Mouse (Mus musculus) MEL (cell line): ENCODE results near the gene Trim32. TPM values are rescaled to one million over a fixed set of nuclear protein-coding genes. Genes with fewer than 3 reads are reported as not detected.

Experiments used
- DNase-seq: peaks from one replicate; pipeline ENCODE4 v3.0.0; 2011; ENCODE audit warnings: low read depth, low spot score
- H3K27ac ChIP-seq: 2 replicates; pipeline ENCODE4 v1.5.1; 2012; ENCODE audit warnings: low read depth, mild to moderate bottlenecking, control low read depth, low read length, moderate library complexity; ENCODE audit not compliant: control insufficient read depth
- H3K27me3 ChIP-seq, 2 experiments: fragments of 150-350 bp in 1 of 2; sonication (generic) in 1 of 2; 2 replicates each; pipeline ENCODE4 v1.6.1; 2012; ENCODE audit warnings: low read length in 2 of 2, mild to moderate bottlenecking in 2 of 2, improper control_type of control experiment in 1 of 2, moderate library complexity in 1 of 2; ENCODE audit not compliant: insufficient read depth in 2 of 2, control insufficient read depth in 1 of 2
- H3K36me3 ChIP-seq, 2 experiments: 2 replicates each; pipeline ENCODE4 v1.6.1; 2012 to 2014; ENCODE audit warnings: low read length in 2 of 2, improper control_type of control experiment in 1 of 2, inconsistent platforms in 1 of 2, mild to moderate bottlenecking in 1 of 2; ENCODE audit not compliant: insufficient read depth in 2 of 2, control insufficient read depth in 1 of 2
- H3K4me1 ChIP-seq, 2 experiments: fragments of 150-350 bp in 1 of 2; sonication (generic) in 1 of 2; 2 replicates each; pipeline ENCODE4 v1.6.1; 2012; ENCODE audit warnings: low read length in 2 of 2, improper control_type of control experiment in 1 of 2, mild to moderate bottlenecking in 1 of 2; ENCODE audit not compliant: insufficient read depth in 2 of 2, control insufficient read depth in 1 of 2
- H3K4me3 ChIP-seq, 2 experiments: fragments of 150-350 bp in 1 of 2; sonication (generic) in 1 of 2; 2 replicates each; pipeline ENCODE4 v1.5.1; 2012; ENCODE audit warnings: low read depth in 2 of 2, low read length in 2 of 2, mild to moderate bottlenecking in 2 of 2, moderate library complexity in 2 of 2, control low read depth in 1 of 2, improper control_type of control experiment in 1 of 2; ENCODE audit not compliant: control insufficient read depth in 1 of 2, insufficient read depth in 1 of 2
- H3K79me2 ChIP-seq: 2 replicates; pipeline ENCODE4 v1.6.1; 2012; ENCODE audit warnings: mild to moderate bottlenecking, low read length, moderate library complexity; ENCODE audit not compliant: control insufficient read depth, poor library complexity, insufficient read depth
- H3K9ac ChIP-seq: 2 replicates; pipeline ENCODE4 v1.6.1; 2012; ENCODE audit warnings: low read depth, mild to moderate bottlenecking, control low read depth, low read length, moderate library complexity; ENCODE audit not compliant: control insufficient read depth, poor library complexity, severe bottlenecking
- H3K9me3 ChIP-seq: fragments of 150-350 bp; sonication (generic); replicated peaks from 2 replicates; pipeline ENCODE4 v1.6.1; 2012; ENCODE audit warnings: mild to moderate bottlenecking, low read length, improper control_type of control experiment, moderate library complexity; ENCODE audit not compliant: insufficient read depth
- BHLHE40 ChIP-seq: IDR thresholded peaks from 2 replicates; pipeline ENCODE4 v1.6.1; 2012; ENCODE audit warnings: low read depth, mild to moderate bottlenecking, inconsistent platforms, low read length, improper control_type of control experiment, borderline replicate concordance
- ELF1 ChIP-seq: IDR thresholded peaks from 2 replicates; pipeline ENCODE4 v1.6.1; 2014; ENCODE audit warnings: low read depth, mild to moderate bottlenecking, inconsistent platforms, low read length, improper control_type of control experiment, moderate library complexity
- ETS1 ChIP-seq: IDR thresholded peaks from 2 replicates; pipeline ENCODE4 v1.6.1; 2012; ENCODE audit warnings: low read depth, mild to moderate bottlenecking, inconsistent platforms, low read length, improper control_type of control experiment, moderate library complexity
- GABPA ChIP-seq: IDR thresholded peaks from 2 replicates; pipeline ENCODE4 v1.6.1; 2012; ENCODE audit warnings: low read depth, mild to moderate bottlenecking, inconsistent platforms, low read length, improper control_type of control experiment, moderate library complexity
- GATA1 ChIP-seq: IDR thresholded peaks from 2 replicates; pipeline ENCODE4 v1.6.1; 2011; ENCODE audit warnings: low read depth, low read length, improper control_type of control experiment
- HCFC1 ChIP-seq: IDR thresholded peaks from 2 replicates; pipeline ENCODE4 v1.6.1; 2012; ENCODE audit warnings: low read depth, mild to moderate bottlenecking, inconsistent platforms, low read length, improper control_type of control experiment, moderate library complexity
- KAT2A ChIP-seq: conservative IDR thresholded peaks from 2 replicates; pipeline ENCODE4 v1.6.1; 2012; ENCODE audit warnings: low read depth, low read length, improper control_type of control experiment, inconsistent platforms
- MAFK ChIP-seq: IDR thresholded peaks from 2 replicates; pipeline ENCODE4 v1.6.1; 2011; ENCODE audit warnings: low read depth, mild to moderate bottlenecking, low read length, improper control_type of control experiment, borderline replicate concordance
- MAX ChIP-seq: IDR thresholded peaks from 2 replicates; pipeline ENCODE4 v1.6.1; 2011; ENCODE audit warnings: low read length, improper control_type of control experiment
- MEF2A ChIP-seq: IDR thresholded peaks from 2 replicates; pipeline ENCODE4 v1.6.1; 2014; ENCODE audit warnings: low read depth, mild to moderate bottlenecking, inconsistent platforms, low read length, improper control_type of control experiment; ENCODE audit not compliant: poor library complexity, insufficient replicate concordance, severe bottlenecking; ENCODE audit errors: extremely low read depth
- MYB ChIP-seq: IDR thresholded peaks from 2 replicates; pipeline ENCODE4 v1.6.1; 2011; ENCODE audit warnings: mild to moderate bottlenecking, low read depth, low read length, improper control_type of control experiment
- MYC ChIP-seq: IDR thresholded peaks from 2 replicates; pipeline ENCODE4 v1.6.1; 2011; ENCODE audit warnings: low read depth, mild to moderate bottlenecking, low read length, improper control_type of control experiment, moderate library complexity
- NELFE ChIP-seq: IDR thresholded peaks from 2 replicates; pipeline ENCODE4 v1.6.1; 2011; ENCODE audit warnings: low read depth, low read length, improper control_type of control experiment
- NRF1 ChIP-seq: IDR thresholded peaks from 2 replicates; pipeline ENCODE4 v1.6.1; 2014; ENCODE audit warnings: low read depth, mild to moderate bottlenecking, inconsistent platforms, low read length, improper control_type of control experiment, moderate library complexity; ENCODE audit not compliant: poor library complexity, insufficient read depth, severe bottlenecking
- RAD21 ChIP-seq: IDR thresholded peaks from 2 replicates; pipeline ENCODE4 v1.6.1; 2011; ENCODE audit warnings: mild to moderate bottlenecking, low read depth, low read length, improper control_type of control experiment
- RCOR1 ChIP-seq: IDR thresholded peaks from 2 replicates; pipeline ENCODE4 v1.6.1; 2012; ENCODE audit warnings: low read depth, mild to moderate bottlenecking, inconsistent platforms, low read length, improper control_type of control experiment
- SIN3A ChIP-seq: IDR thresholded peaks from 2 replicates; pipeline ENCODE4 v1.6.1; 2012; ENCODE audit warnings: low read length, improper control_type of control experiment, inconsistent platforms
- SMC3 ChIP-seq: IDR thresholded peaks from 2 replicates; pipeline ENCODE4 v1.6.1; 2011; ENCODE audit warnings: low read depth, low read length, improper control_type of control experiment
- TAL1 ChIP-seq: IDR thresholded peaks from 2 replicates; pipeline ENCODE4 v1.6.1; 2012; ENCODE audit warnings: mild to moderate bottlenecking, inconsistent platforms, low read length, moderate library complexity, mixed read lengths
- TCF12 ChIP-seq: IDR thresholded peaks from 2 replicates; pipeline ENCODE4 v1.6.1; 2014; ENCODE audit warnings: low read depth, mild to moderate bottlenecking, inconsistent platforms, low read length, improper control_type of control experiment, moderate library complexity
- USF1 ChIP-seq: IDR thresholded peaks from 2 replicates; pipeline ENCODE4 v1.6.1; 2014; ENCODE audit warnings: low read depth, mild to moderate bottlenecking, inconsistent platforms, low read length, improper control_type of control experiment, moderate library complexity
- ZC3H11A ChIP-seq: IDR thresholded peaks from 2 replicates; pipeline ENCODE4 v1.6.1; 2012; ENCODE audit warnings: low read depth, mild to moderate bottlenecking, inconsistent platforms, low read length, improper control_type of control experiment
- ZKSCAN1 ChIP-seq: IDR thresholded peaks from 2 replicates; pipeline ENCODE4 v1.6.1; 2012; ENCODE audit warnings: low read depth, mild to moderate bottlenecking, inconsistent platforms, low read length, improper control_type of control experiment, moderate library complexity
- polyA plus RNA-seq, 2 experiments: library from polyadenylated mRNA; stranded (reverse) in 1 of 2; unstranded in 1 of 2; fragments of >175 nt in 1 of 2; fragments of >200 nt in 1 of 2; gene quantifications; 2 replicates each; pipeline versions ENCODE4 v1.2.1 to v1.2.4; 2012; ENCODE audit warnings: low replicate concordance in 2 of 2, low read depth in 1 of 2; ENCODE audit not compliant: insufficient read length in 2 of 2, insufficient read depth in 1 of 2, missing spikeins in 1 of 2
- total RNA-seq: library from RNA; depleted of rRNA; stranded (reverse); fragments of 300-350 nt; gene quantifications from 2 replicates; pipeline ENCODE4 v1.2.3, GENCODE M21; 2012

Trim32 gene
- total and polyA plus RNA-seq, 3 experiments: 7.9 to 8.7 TPM; not detected in 1

DNA sequence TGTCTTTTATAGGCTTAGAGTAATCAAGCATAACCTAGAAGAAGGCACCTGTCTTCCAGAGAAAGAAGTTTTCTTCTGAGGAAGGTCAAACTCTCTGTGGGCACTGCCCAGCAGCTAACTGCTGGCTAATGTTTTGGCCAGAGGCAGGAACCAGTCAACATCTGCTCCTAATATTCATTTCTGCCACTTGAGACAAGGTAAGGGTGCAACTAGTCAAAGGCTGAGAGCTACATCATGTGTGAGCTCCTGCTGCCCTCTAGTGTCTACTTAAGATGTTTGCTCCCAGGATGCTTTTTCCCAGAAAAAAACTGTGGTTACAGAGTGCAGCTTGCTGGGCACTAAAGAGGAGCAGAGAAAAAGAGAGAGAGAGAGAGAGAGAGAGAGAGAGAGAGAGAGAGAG is 15.0 kb upstream of the Trim32 start (continued):
- no peak for TF ChIP-seq NELFE
- no peak for TF ChIP-seq BHLHE40
- no peak for TF ChIP-seq TCF12
- no peak for TF ChIP-seq MYB
- no peak for TF ChIP-seq ETS1
- TF ChIP-seq MEF2A: no peak
- TF ChIP-seq GABPA: no peak
- TF ChIP-seq SMC3: peak; percentile 74

DNA sequence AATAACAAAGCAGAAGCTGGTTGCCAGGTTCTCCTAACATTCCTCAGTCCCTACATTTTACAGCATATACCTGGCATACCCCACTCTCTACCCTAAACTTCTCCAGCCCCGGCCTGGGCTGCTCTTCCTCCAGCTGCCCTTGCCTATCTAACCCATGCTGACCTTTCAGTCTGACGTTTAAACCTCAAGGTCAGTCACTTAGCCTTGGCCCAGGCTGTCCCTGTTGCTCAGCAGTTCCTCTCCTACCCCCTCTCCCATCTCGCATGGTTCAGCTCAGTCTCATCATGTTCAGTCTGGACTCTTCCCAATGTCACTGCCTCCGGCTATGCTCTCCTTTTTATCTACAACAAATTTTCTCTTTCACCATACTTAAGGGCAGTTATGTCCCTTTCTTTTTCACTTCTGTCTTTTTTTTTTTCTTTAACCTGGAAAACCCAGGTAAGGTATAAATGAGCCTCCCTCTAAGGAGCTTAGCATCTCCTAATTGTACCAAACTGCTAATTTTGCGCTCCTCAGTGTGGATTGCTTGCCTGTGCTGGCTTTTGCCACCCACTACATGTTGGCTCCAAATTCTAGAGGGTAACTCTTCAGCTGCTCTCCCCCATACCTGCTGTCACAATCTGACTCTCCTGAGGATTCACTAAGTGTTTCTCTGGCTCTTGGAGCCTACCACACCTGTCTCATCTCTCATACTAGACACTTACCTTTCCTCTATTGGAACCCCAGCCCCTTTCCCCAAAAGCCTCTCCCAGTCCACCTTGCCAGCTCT is 10.0 kb upstream of the Trim32 start:
- DNase-seq: no peak
- Histone ChIP-seq H3K4me1 (no peaks in the 10 kb centered on the region), H3K79me2 (no peaks in the 10 kb centered on the region), H3K4me3 (no peak overlapping the region), H3K9ac (no peak overlapping the region), H3K36me3 (no peaks in the 10 kb centered on the region), H3K27me3 (no peaks in the 10 kb centered on the region), H3K9me3 (no peaks in the 10 kb centered on the region), H3K27ac (no peak overlapping the region)
- TF ChIP-seq SIN3A: no peak
- TF ChIP-seq TAL1: no peak
- TF ChIP-seq SMC3: no peak
- TF ChIP-seq GATA1: no peak
- no peak for TF ChIP-seq RAD21
- TF ChIP-seq ZKSCAN1: no peak
- no peak for TF ChIP-seq HCFC1
- no peak for TF ChIP-seq KAT2A
- no peak for TF ChIP-seq MEF2A
- no peak for TF ChIP-seq MAX
- TF ChIP-seq NRF1: no peak
- TF ChIP-seq USF1: no peak
- no peak for TF ChIP-seq MYC
- no peak for TF ChIP-seq MAFK
- TF ChIP-seq RCOR1: no peak
- no peak for TF ChIP-seq ZC3H11A
- TF ChIP-seq ELF1: no peak
